Mouse (Mus musculus): Measurements from ENCODE around the gene Tnfrsf18. TPM values are rescaled to one million over a fixed set of nuclear protein-coding genes. Genes with fewer than 3 reads are reported as not detected.

Gene Tnfrsf18
- total and polyA plus RNA-seq, 3 experiments, result 9.3 to 16.2 TPM; not detected in 1

DNA sequence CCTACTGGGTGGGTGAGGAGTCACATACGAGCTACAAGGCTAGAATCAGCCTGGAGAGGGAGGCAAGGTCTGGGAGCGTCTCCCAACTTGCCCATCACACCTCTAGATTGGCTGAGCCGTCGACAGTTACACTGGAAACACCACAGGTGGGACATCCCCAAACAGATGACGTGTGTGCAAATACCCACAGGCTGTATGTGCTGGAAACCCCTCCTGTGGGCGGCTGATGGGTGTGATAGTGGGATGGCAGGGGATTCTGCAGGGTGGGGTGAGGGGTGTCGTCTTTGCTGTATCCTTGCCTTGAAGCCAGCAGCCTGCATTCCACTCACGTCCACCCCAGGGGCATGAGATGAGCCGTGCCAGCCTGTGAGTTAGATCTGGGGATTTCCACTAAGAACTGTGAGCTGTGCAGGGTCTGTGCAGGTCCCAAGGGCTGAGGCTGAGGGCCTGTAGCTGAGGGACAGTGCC lies 4.7 kb downstream of the Tnfrsf18 start:
- Histone ChIP-seq H3K27me3 (ENCODE audit: control insufficient read depth in 1 of 2, insufficient read depth in 2 of 2, low read length in 2 of 2) (no peaks in the 10 kb centered on the region), H3K4me1 (ENCODE audit: control insufficient read depth in 1 of 2, insufficient read depth in 2 of 2, low read length in 2 of 2) (peaks cover 16 to 37% of the 10 kb centered on the region in 2 experiments), H3K27ac (ENCODE audit: control insufficient read depth, low read depth, low read length) (no peak overlapping the region), H3K79me2 (ENCODE audit: control insufficient read depth, insufficient read depth, low read length, poor library complexity) (no peaks in the 10 kb centered on the region), H3K4me3 (ENCODE audit: control insufficient read depth in 1 of 2, insufficient read depth in 1 of 2, low read depth in 2 of 2, low read length in 2 of 2) (no peak overlapping the region), H3K36me3 (ENCODE audit: control insufficient read depth in 1 of 2, insufficient read depth in 2 of 2, low read length in 2 of 2) (peaks cover 0 to 21% of the 10 kb centered on the region in 2 experiments; a peak in 2 of 4 replicates), H3K9ac (ENCODE audit: control insufficient read depth, low read depth, low read length, poor library complexity, severe bottlenecking) (no peak overlapping the region), H3K9me3 (replicated peaks; ENCODE audit: insufficient read depth, low read length) (no peaks in the 10 kb centered on the region)
- no peak for TF ChIP-seq MAX (IDR thresholded peaks at IDR 0.05; ENCODE audit: low read length)
- no peak for TF ChIP-seq GABPA (IDR thresholded peaks at IDR 0.05; ENCODE audit: low read depth, low read length)
- TF ChIP-seq POLR2AphosphoS5 (IDR thresholded peaks at IDR 0.05; ENCODE audit: borderline replicate concordance, low read depth, low read length), result no peak
- TF ChIP-seq EP300 (IDR thresholded peaks at IDR 0.05; ENCODE audit: low read depth in 1 of 2, low read length in 2 of 2), result no peak
- no peak for TF ChIP-seq HCFC1 (IDR thresholded peaks at IDR 0.05; ENCODE audit: low read depth, low read length)
- TF ChIP-seq TCF12 (IDR thresholded peaks at IDR 0.05; ENCODE audit: low read depth, low read length), result no peak
- no peak for TF ChIP-seq POLR2AphosphoS2 (IDR thresholded peaks at IDR 0.05; ENCODE audit: low read length)
- no peak for TF ChIP-seq BHLHE40 (IDR thresholded peaks at IDR 0.05; ENCODE audit: borderline replicate concordance, low read depth, low read length)
- TF ChIP-seq CHD1 (IDR thresholded peaks at IDR 0.05; ENCODE audit: low read depth, low read length), result no peak
- no peak for TF ChIP-seq TAL1 (IDR thresholded peaks at IDR 0.05; ENCODE audit: low read length)
- no peak for TF ChIP-seq NRF1 (IDR thresholded peaks at IDR 0.05; ENCODE audit: insufficient read depth, low read depth, low read length, poor library complexity, severe bottlenecking)
- DNase-seq (ENCODE audit: low read depth, low spot score), result no peak

DNA sequence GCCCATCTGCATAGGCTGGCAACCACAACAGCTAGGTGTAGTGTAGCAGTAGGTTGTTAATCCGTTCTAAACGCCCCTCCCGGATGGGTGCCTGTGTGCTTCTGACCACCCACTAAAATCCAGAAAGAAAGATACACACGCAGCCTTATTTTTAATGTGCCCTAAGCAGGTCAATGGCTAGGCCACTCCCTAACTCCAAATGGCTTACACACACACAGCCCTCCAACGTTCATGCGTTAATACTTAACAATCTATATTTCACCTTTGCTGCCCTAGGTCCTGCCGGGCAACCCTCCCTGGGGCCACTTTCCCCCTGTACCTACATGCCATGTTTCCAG lies 5.3 kb downstream of the Tnfrsf18 start:
- Histone ChIP-seq H3K4me3 (ENCODE audit: control insufficient read depth in 1 of 2, insufficient read depth in 1 of 2, low read depth in 2 of 2, low read length in 2 of 2) (no peak overlapping the region), H3K36me3 (ENCODE audit: control insufficient read depth in 1 of 2, insufficient read depth in 2 of 2, low read length in 2 of 2) (peaks cover 0 to 19% of the 10 kb centered on the region in 2 experiments; a peak in 2 of 4 replicates), H3K79me2 (ENCODE audit: control insufficient read depth, insufficient read depth, low read length, poor library complexity) (no peaks in the 10 kb centered on the region), H3K4me1 (ENCODE audit: control insufficient read depth in 1 of 2, insufficient read depth in 2 of 2, low read length in 2 of 2) (peaks cover 14 to 32% of the 10 kb centered on the region in 2 experiments), H3K9ac (ENCODE audit: control insufficient read depth, low read depth, low read length, poor library complexity, severe bottlenecking) (peak overlapping the region; percentile 40), H3K9me3 (replicated peaks; ENCODE audit: insufficient read depth, low read length) (no peaks in the 10 kb centered on the region), H3K27me3 (ENCODE audit: control insufficient read depth in 1 of 2, insufficient read depth in 2 of 2, low read length in 2 of 2) (no peaks in the 10 kb centered on the region), H3K27ac (ENCODE audit: control insufficient read depth, low read depth, low read length) (no peak overlapping the region; the same call in 1 of the 2 replicates)
- no peak for DNase-seq (ENCODE audit: low read depth, low spot score)
- TF ChIP-seq USF1 (IDR thresholded peaks at IDR 0.05; ENCODE audit: low read depth, low read length) (no peak), POLR2AphosphoS2 (IDR thresholded peaks at IDR 0.05; ENCODE audit: low read length) (no peak), GATA1 (IDR thresholded peaks at IDR 0.05; ENCODE audit: low read depth, low read length) (no peak), MYB (IDR thresholded peaks at IDR 0.05; ENCODE audit: low read depth, low read length) (no peak), MXI1 (IDR thresholded peaks at IDR 0.05; ENCODE audit: low read depth, low read length) (no peak), ZC3H11A (IDR thresholded peaks at IDR 0.05; ENCODE audit: low read depth, low read length) (no peak), JUND (IDR thresholded peaks at IDR 0.05; ENCODE audit: low read depth, low read length) (no peak), SMC3 (IDR thresholded peaks at IDR 0.05; ENCODE audit: low read depth, low read length) (no peak), KAT2A (conservative IDR thresholded peaks at IDR 0.05; ENCODE audit: low read depth, low read length) (no peak), EP300 (IDR thresholded peaks at IDR 0.05; ENCODE audit: low read depth in 1 of 2, low read length in 2 of 2) (no peak), MAFK (IDR thresholded peaks at IDR 0.05; ENCODE audit: borderline replicate concordance, low read depth, low read length) (no peak), ELF1 (IDR thresholded peaks at IDR 0.05; ENCODE audit: low read depth, low read length) (no peak)
